Mouse (Mus musculus) ovary, postnatal 10 days (tissue): Measurements from ENCODE around the gene Pqbp1.

Experiments used
- DNase-seq: peaks from one replicate; pipeline ENCODE4 v3.0.0; 2022; ENCODE audit warnings: low spot score

Pqbp1 gene

GRCm38 (mm10) chrX:7878495-7878894 lies 20.6 kb downstream of the Pqbp1 start:
- no peak for DNase-seq

DNA sequence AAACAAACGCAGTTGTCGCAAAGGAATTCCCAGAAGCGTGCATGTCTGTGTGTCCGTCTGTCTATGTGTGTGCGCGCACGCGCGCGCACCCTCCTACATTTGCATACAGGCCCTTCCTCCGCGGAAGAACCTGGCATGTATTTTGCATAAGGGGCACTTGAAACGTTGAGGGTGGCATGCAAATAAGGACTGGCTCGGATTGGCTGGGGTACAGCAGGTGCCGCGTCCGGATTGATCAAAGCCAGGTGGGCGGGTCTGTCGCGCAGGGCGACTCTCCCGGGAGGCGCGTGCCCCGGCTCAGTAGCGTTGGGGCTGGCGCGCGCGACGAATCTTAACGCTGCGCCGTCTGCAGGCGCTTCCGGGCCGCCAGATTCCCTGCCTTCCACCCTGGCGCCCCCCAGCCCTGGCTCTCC lies 21.1 kb downstream of the Pqbp1 start, which contains the start of gene Pim2:
Gene Pim2, plus strand, starts transcription at position 256 of the 413 bp plus-strand sequence.
- no peak for DNase-seq

DNA sequence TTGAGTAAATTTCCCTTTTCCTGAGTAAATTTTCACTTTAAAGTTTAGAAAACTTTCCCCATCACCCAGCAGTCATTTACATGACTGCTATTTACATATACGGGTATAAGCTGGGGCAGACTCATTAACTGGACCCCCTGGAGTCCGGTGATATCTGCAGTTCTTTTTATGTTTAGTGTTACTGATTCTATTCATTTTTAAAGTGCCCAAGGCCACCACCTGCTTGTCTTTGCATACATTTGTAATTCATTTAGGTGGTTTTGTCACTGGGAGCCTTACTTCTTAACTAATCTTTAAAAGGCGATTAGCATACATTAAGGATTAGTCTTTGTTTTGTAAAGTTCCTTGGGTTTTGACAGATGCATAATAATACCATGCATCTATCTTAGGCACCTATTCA lies 29.2 kb downstream of the Pqbp1 start:
- DNase-seq: no peak

DNA sequence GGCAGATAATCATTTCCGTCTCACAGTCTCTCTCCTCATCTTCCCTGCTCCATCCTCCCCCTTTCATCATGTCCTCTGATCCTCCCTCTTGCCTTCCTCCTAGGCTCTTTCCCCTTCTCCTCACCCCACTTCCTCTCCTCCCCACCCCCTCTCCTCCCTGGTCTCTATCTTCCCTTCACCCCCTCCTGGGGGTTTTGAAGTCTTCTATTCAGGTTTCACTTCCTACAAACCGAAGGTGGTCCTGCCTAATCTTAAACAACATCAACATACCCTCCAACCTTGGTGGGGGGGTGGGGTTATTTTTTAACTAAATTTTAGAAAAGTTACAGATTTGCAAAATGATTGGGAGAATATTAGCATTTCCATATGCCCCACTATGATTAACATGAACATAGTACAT lies 30.6 kb downstream of the Pqbp1 start:
- no peak for DNase-seq

- no peak for DNase-seq
Measured at GRCm38 (mm10) chrX:7867141-7867540, 31.9 kb downstream of the Pqbp1 start.

- DNase-seq: no peak
Measured at GRCm38 (mm10) chrX:7865786-7866185, 33.3 kb downstream of the Pqbp1 start.

- no peak for DNase-seq
Measured at GRCm38 (mm10) chrX:7865343-7865742, 33.7 kb downstream of the Pqbp1 start.

- DNase-seq: no peak
Measured at GRCm38 (mm10) chrX:7864551-7864950, 34.5 kb downstream of the Pqbp1 start.

DNA sequence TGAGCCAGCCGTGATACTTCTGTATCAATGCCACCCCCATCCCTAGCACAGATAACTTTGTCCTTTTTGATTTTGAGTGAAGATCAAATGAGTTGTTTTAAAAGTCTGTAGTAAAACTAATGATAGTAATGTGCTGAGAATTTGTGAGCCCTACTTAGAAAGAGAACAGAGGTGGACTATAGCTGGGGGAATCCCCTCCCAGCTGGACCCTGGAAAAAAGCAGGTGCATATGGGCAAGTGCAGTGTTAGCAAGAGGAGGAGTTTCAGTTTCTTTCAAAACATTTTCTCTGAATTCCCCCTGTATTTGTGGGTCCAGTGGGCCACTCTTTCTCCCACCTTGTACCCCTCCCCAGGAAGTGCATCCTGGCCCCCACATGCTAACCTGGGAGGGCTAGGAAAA lies 35.9 kb downstream of the Pqbp1 start:
- no peak for DNase-seq

DNA sequence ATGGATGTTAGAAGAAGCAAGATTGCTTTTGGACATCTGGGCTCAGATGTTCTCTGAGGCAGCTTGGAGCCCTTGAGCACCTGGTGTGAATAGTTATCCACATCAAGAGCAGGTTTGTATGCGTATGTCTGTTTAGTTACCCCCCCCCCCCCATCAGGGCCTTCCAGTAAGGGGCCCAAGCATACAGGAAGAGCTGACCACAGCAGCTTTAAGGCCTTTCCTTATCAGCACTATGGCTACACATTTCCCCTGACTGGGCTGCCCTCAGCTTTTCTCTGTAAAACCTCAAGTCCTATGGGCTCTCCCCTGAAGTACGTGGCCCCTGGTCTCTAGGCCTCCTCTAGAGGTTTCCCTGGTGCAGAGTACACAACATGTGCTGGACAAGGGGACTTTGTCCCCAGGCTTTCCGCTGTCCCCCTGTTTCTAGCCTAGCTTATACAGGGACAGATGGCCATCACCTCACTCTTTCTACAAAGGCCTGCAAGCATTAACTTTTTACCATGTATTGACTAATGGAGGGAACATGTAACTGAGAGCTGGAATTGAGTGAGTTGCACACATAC lies 39.8 kb downstream of the Pqbp1 start:
- DNase-seq: no peak

GRCm38 (mm10) chrX:7854578-7854977 lies 44.5 kb downstream of the Pqbp1 start:
- DNase-seq: no peak

DNA sequence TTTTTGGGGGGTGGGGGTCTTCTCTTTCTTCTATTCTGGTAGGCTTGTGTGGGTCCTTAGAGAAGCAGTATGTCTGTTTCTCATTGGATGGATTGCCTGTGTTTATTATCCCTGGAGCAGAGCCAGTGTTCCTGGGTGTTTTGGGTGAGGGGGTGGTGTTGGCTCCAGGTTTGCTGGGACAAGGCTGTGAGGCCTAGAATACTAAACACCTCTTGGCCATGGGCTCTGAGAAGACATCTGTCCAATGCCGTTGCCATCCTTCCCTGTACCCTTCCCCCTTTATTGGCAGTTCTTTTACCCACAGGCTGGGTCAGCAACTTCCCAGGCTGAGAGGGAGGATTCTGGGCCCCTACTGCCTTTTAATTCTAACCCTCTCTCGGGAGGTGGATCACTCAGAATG lies 51.2 kb downstream of the Pqbp1 start:
- DNase-seq: no peak
